Mouse (Mus musculus): ENCODE results near the gene Smtnl2.

DNA sequence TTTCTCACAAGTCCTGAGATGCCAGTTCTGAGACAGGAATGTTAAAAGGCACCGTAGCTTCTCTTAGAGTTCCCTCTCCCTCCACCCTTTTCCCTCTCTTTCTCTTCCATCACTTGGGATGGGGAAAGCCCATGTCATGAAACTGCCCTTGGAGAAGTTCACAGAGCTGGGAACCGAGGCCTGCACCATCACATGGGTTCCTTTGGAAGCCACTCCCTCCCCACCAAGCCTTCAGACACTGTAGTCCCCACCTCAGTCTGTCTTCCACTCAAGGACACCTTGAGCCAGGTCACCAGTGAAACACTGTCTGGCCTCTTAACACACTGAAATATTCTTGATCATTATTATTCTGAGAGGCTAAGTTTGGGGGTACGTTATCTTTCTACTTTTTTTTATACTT is 58.3 kb downstream of the Smtnl2 start:
- no peak for TF ChIP-seq CTCF (IDR thresholded peaks at IDR 0.05; ENCODE audit: low read depth)
- no peak for TF ChIP-seq EP300 (optimal IDR thresholded peaks at IDR 0.05)
